Comparison of ENCODE assay signal across 8 mouse cellular contexts in the genomic region with DNA sequence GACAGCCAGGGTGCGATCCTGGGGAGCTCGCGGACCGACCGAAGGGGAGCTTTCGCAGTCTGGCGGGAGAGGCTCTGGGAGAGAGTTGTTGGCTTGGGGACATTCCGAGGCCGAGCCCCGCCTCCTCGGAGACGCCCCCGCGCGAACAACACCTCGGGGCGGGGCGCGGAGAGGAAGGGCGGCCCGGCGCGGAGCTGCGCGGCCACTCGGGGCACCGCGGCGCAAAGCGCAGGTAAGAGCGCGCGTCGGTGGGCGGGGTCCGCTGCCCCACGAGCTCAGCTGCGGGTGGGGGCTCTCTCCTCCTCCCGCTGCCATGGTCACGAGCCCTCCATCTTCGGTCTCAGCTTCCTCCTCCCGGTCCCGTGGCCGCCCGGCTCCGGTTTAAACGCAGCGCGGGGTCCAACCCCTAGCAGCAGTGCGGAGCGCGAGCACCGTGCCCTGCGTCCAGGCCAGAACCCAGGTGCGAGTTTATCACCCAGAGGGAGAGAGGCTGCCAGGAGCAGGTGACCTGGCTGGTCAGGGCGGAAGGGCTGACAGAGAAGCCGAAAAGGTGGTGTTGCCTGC. TPM values are rescaled to one million over a fixed set of nuclear protein-coding genes. Genes with fewer than 3 reads are reported as not detected.
A peak's percentile ranks its signal among the peaks of the same experiment; 100 is the strongest.
DNase-seq lines count a peak whose midpoint lies in the region; ATAC-seq lines count a peak whose summit lies in the region.

Gene Tmie, minus strand, starts transcription at position 116 of the 564 bp plus-strand sequence.

- WGBS in forebrain, embryonic 15.5 days: under 1% methylated on average over 54 of the region's 57 CpGs

- peaks cover 34% of the 10 kb centered on the region for H3K27me3 ChIP-seq in forebrain, embryonic 15.5 days

- peak; percentile 84 for ATAC-seq in activated CD4-positive, CD25-positive, alpha-beta regulatory T cell, adult 4 months
- peak; percentile 58; the same call in 1 of the 2 replicates for ATAC-seq in forebrain, embryonic 15.5 days (replicated peaks)
- peak; percentile 18 to 50 for ATAC-seq in hematopoietic stem cell, adult 5-6 weeks (replicated peaks in 1 of 2; ENCODE audit: insufficient read depth in 1 of 2, low FRiP score in 2 of 2, low TSS enrichment in 1 of 2, low read depth in 1 of 2, poor library complexity in 2 of 2, severe bottlenecking in 2 of 2)
- no peak for ATAC-seq in monocyte, adult 5-6 weeks (replicated peaks; ENCODE audit: insufficient number of reproducible peaks, low FRiP score, low TSS enrichment, poor library complexity, severe bottlenecking)

- peak within 1 kb of the TSS; percentile 50 for H3K4me3 ChIP-seq in forebrain, embryonic 15.5 days

- no peaks in the 10 kb centered on the region for H3K36me3 ChIP-seq in forebrain, embryonic 15.5 days

- peak within 1 kb of the TSS; percentile 89 for H3K4me2 ChIP-seq in forebrain, embryonic 15.5 days (replicated peaks)

- H3K4me1 ChIP-seq in forebrain, embryonic 15.5 days: peaks cover 18% of the 10 kb centered on the region

- H3K9ac ChIP-seq in forebrain, embryonic 15.5 days (replicated peaks): peak within 1 kb of the TSS; percentile 39

- no peaks in the 10 kb centered on the region for H3K9me3 ChIP-seq in forebrain, embryonic 15.5 days

- H3K27ac ChIP-seq in forebrain, embryonic 15.5 days (replicated peaks): no peak within 1 kb of the TSS

- DNase-seq in CD4-positive helper T cell, adult 2 months (ENCODE audit: low read depth, low spot score): peak; percentile 92
- peak; percentile 48 to 63 for DNase-seq in layer of hippocampus, postnatal 10 days (ENCODE audit: low spot score in 2 of 2)
- DNase-seq in lung, postnatal 36 days: peak; percentile 91
- DNase-seq in retina, postnatal 1 day: peak; percentile 50

RNA-seq across cellular contexts. Expression of gene Tmie, which starts in this region (rescaled TPM):
- 1 to 10 TPM in 1 of 2 experiments, under 1 TPM in 1; 0.90 to 2.2 TPM for polyA plus RNA-seq in activated CD4-positive, CD25-positive, alpha-beta regulatory T cell, adult 4 months (2017; shearing (Covaris generic))
- 0.92 and 1.2 TPM in 2 replicates for polyA plus RNA-seq in forebrain, embryonic 15.5 days (2015; fragmentation: Nextera tagmentation; extraction: Ambion mirVana)
- 0.50 TPM in 1 of 2 replicates, not detected in the other for total RNA-seq in hematopoietic stem cell, adult 5-6 weeks (2017)
- total RNA-seq in layer of hippocampus, postnatal 10 days (2021): 1 to 10 TPM; 1.7 to 1.8 TPM
- 0.19 TPM in 1 of 3 replicates, not detected in the others for total RNA-seq in monocyte, adult 5-6 weeks (2017)

Comparison
In these comparisons a context has a peak if more than half of its experiments do, and no peak if none do; other contexts are left out.
1. Peak in ATAC-seq in hematopoietic stem cell, adult 5-6 weeks; RNA of the gene not detected or under 1 TPM.